Mouse (Mus musculus) midbrain, postnatal 0 days (tissue): ENCODE measurements around the gene Gm49361. TPM values are rescaled to one million over a fixed set of nuclear protein-coding genes. Genes with fewer than 3 reads are reported as not detected.

Source experiments
- ATAC-seq: fragments of 200-750 bp; cut with Nextera tagmentation; 2 replicates; pipeline ENCODE4 v1.8.0; 2017; ENCODE audit warnings: moderate number of reproducible peaks, mild to moderate bottlenecking, moderate TSS enrichment, moderate library complexity; ENCODE audit not compliant: low FRiP score
- DNase-seq: peaks from one replicate; pipeline ENCODE4 v3.0.0-alpha.2; 2015; ENCODE audit warnings: low spot score
- H3K27ac ChIP-seq: fragments of 300-500 bp; sonication (generic); 2 replicates; pipeline ENCODE4 v1.5.1; 2014; ENCODE audit warnings: low read depth, mild to moderate bottlenecking, low read length, mixed read lengths
- H3K27me3 ChIP-seq: fragments of 300-500 bp; sonication (generic); 2 replicates; pipeline ENCODE4 v1.6.1; 2014; ENCODE audit warnings: low read length, control low read depth, mixed read lengths; ENCODE audit not compliant: insufficient read depth
- H3K36me3 ChIP-seq: fragments of 300-500 bp; sonication (generic); 2 replicates; pipeline ENCODE4 v1.6.1; 2014; ENCODE audit warnings: low read length, control low read depth, mixed read lengths; ENCODE audit not compliant: insufficient read depth
- H3K4me1 ChIP-seq: fragments of 300-500 bp; sonication (generic); 2 replicates; pipeline ENCODE4 v1.6.1; 2014; ENCODE audit warnings: mild to moderate bottlenecking, control low read depth, antibody characterized with exemption, low read length, mixed read lengths; ENCODE audit not compliant: insufficient read depth
- H3K4me2 ChIP-seq: fragments of 300-500 bp; sonication (generic); 2 replicates; pipeline ENCODE4 v1.6.1; 2014; ENCODE audit warnings: low read depth, mild to moderate bottlenecking, low read length, mixed read lengths; ENCODE audit not compliant: poor library complexity, severe bottlenecking
- H3K4me3 ChIP-seq: fragments of 300-500 bp; sonication (generic); 2 replicates; pipeline ENCODE4 v1.5.1; 2014; ENCODE audit warnings: low read depth, mild to moderate bottlenecking, low read length, moderate library complexity
- H3K9ac ChIP-seq: fragments of 300-500 bp; sonication (generic); replicated peaks from 2 replicates; pipeline ENCODE4 v1.6.1; 2014; ENCODE audit warnings: mild to moderate bottlenecking, low read length, moderate library complexity, mixed read lengths; ENCODE audit not compliant: poor library complexity, severe bottlenecking
- H3K9me3 ChIP-seq: fragments of 300-500 bp; sonication (generic); 2 replicates; pipeline ENCODE4 v1.6.1; 2016; ENCODE audit warnings: low read length, control low read depth
- CTCF ChIP-seq: IDR thresholded peaks from 2 replicates; pipeline ENCODE4 v1.5.1; 2016; ENCODE audit warnings: antibody characterized with exemption, mild to moderate bottlenecking
- WGBS: fragments of 180-500 bp; shearing (Covaris S2); extraction: QIAGEN DNeasy Blood & Tissue Kit; methylation state at CpG from one replicate; pipeline ENCODE4 v1.1.7; 2014; 5-methylcytosine and 5-hydroxymethylcytosine counted together
- polyA plus RNA-seq: library from polyadenylated mRNA; unstranded; fragments of >200 nt; fragmentation: Nextera tagmentation; extraction: Ambion mirVana; gene quantifications from 2 replicates; pipeline ENCODE4 v1.2.1, GENCODE M21; 2015
- total RNA-seq: library from RNA; depleted of rRNA; stranded (reverse); fragments of >200 nt; gene quantifications from 2 replicates; pipeline ENCODE4 v1.2.3, GENCODE M21; 2014

Gene Gm49361
- total and polyA plus RNA-seq, 2 experiments from 2014 or later, result not detected

DNA sequence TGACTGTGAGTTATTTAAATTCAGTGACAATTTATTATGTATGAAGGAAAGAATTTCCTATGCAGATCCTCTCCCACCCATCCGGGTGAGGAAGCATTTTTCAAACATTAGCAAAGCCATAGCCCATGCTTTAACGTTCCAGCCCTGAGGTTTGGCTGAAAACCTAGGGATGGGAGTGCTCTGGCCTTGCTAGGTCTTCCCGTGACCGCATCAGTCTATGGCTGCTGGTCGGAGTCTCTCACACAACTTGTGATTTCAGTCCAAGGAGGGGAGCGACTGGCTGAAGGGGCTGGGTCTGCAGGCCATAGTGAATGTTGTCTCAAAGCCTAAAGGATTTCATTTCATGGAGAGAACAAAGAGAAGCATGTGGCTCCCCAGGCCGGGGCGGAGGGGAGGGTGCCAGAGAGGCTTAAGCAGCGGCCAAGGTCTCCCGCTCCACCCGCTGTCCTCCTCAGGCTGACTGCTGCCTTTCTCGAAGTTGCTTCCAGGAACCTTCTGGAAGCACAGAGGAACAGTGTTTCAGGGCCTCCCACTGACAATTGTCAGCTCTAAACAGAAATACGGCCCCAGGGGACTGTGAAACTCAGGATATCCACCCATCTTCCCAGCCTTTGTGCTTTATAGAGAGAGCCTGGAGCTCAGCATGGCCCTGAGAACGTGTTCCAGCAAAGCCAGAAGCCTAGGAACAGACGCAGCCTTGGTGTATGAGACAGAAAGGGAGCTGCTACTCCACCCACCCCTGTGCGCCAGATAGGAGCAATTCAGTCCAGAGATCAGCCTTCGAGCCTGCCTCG lies 38.6 kb downstream of the Gm49361 start:
- H3K4me1 ChIP-seq, result peaks cover 21% of the 10 kb centered on the region; the same call in 1 of the 2 replicates
- H3K36me3 ChIP-seq, result no peaks in the 10 kb centered on the region
- DNase-seq, result peak; percentile 73
- H3K9me3 ChIP-seq, result no peaks in the 10 kb centered on the region
- H3K27ac ChIP-seq, result peak overlapping the region; percentile 65
- H3K4me2 ChIP-seq, result peak overlapping the region; percentile 22; the same call in 1 of the 2 replicates
- no peak overlapping the region for H3K4me3 ChIP-seq
- no peak for TF ChIP-seq CTCF
- peak; percentile 51 for ATAC-seq
- 21% methylated on average over 18 of the region's 18 CpGs for WGBS
- H3K9ac ChIP-seq, result 0 out of 2 replicates have a peak overlapping the region, but pooled peaks have one; percentile 29
- H3K27me3 ChIP-seq, result no peaks in the 10 kb centered on the region

DNA sequence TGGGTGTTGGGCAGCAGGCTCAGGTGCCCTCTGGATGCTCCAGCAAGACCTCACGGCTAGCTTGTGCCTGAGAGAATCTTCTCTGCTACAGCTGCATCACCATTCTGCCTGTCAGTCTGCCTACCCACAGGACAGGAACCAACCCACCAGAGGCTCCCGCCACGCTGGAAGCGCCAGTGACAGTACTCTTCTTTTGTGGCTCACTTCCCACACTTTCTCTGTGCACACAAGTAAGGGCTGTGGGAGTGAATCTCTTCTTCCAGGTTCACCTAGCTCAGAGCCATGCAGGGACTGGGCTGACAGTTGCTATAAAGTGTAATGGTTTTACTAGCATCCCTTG lies 39.2 kb downstream of the Gm49361 start:
- no peaks in the 10 kb centered on the region for H3K27me3 ChIP-seq
- no peak overlapping the region for H3K9ac ChIP-seq
- ATAC-seq, result peak; percentile 19; the same call in 1 of the 2 replicates
- no peaks in the 10 kb centered on the region for H3K9me3 ChIP-seq
- H3K36me3 ChIP-seq, result no peaks in the 10 kb centered on the region
- no peak for TF ChIP-seq CTCF
- H3K4me2 ChIP-seq, result no peak overlapping the region
- DNase-seq, result peak; percentile 6
- WGBS, result 42% methylated on average over 4 of the region's 4 CpGs
- no peak overlapping the region for H3K4me3 ChIP-seq
- H3K4me1 ChIP-seq, result peaks cover 21% of the 10 kb centered on the region
- peak overlapping the region; percentile 65 for H3K27ac ChIP-seq

DNA sequence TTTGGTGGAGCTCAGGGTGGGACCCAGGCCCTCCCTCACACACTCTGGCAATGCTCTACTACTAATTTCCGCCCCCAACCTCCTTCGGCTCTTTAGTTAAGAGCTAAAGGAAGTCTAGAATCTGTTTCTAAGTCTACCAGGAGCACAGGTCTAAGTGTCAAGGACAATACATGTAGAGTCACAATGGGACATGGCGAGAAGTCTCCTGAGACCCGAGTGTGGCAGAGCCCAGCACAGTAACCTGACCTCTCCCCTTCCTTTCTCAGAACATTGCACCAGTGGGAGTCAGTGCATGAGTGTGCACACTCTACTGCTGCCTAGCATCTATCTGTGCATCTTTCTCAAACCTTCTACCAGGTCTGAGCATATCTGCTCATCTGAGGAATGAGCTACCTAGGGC lies 40.1 kb downstream of the Gm49361 start:
- Histone ChIP-seq H3K4me3 (no peak overlapping the region), H3K4me2 (no peak overlapping the region), H3K9ac (no peak overlapping the region), H3K27me3 (no peaks in the 10 kb centered on the region), H3K27ac (no peak overlapping the region), H3K36me3 (no peaks in the 10 kb centered on the region), H3K9me3 (no peaks in the 10 kb centered on the region), H3K4me1 (peaks cover 21% of the 10 kb centered on the region)
- ATAC-seq, result no peak
- TF ChIP-seq CTCF, result no peak
- no peak for DNase-seq
- WGBS, result 89% methylated on average over 4 of the region's 4 CpGs

DNA sequence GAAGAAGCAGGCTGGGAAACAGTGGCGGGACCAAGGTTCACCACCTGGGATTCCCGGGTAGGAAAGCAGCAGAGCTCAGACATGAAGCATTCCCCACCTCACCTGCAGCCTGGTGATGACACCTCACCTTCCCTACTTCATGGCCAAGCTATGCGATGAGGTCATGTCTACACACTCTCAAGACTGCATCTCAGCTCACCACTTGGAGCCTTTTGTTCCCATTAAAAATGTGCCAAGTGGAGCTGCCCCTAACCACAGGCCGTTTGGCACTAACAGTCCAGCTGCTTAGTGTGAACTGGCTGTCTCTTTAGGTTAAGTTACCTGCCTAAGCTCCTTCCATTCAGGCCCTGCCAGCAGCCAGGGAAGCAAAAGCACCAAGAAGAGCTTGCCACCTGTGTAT lies 40.8 kb downstream of the Gm49361 start:
- ATAC-seq (no peak), DNase-seq (no peak)
- Histone ChIP-seq H3K27ac (no peak overlapping the region), H3K9me3 (no peaks in the 10 kb centered on the region), H3K36me3 (no peaks in the 10 kb centered on the region), H3K4me3 (no peak overlapping the region), H3K27me3 (no peaks in the 10 kb centered on the region), H3K4me2 (no peak overlapping the region), H3K4me1 (peaks cover 21% of the 10 kb centered on the region), H3K9ac (no peak overlapping the region)
- WGBS, result 90% methylated on average over 4 of the region's 4 CpGs
- no peak for TF ChIP-seq CTCF

DNA sequence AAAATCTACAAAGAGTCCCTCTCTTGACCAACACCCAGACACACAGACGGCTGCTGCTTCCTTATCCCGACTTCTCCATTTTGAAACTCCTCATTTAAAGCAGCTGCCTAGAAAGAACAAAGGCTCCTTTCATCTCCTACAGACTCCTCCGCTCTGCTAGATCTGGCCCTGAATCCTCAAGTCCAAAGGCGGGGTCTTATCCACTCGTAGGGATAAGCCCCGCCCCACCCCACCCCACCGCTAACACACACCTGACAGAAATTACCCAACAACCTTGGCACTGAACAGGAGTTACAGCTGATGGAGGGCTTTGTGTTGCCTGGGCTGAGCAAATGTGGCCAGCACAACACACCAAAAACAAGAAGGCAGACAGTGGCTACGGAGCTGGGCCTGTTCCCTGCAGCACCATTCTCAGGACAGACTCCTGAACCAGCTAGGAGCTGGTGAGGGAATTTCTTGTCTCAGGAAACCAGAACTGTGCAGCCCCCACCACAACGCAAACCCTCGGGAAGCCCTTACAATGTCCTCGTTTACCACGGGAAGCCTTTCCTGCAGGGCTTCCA lies 43.9 kb downstream of the Gm49361 start:
- no peaks in the 10 kb centered on the region for H3K27me3 ChIP-seq
- DNase-seq (peak; percentile 44), ATAC-seq (0 out of 2 replicates have a peak, but pooled peaks have one; percentile 47)
- TF ChIP-seq CTCF, result no peak
- no peak overlapping the region for H3K9ac ChIP-seq
- no peaks in the 10 kb centered on the region for H3K9me3 ChIP-seq
- WGBS, result 44% methylated on average over 12 of the region's 12 CpGs
- H3K27ac ChIP-seq, result peak overlapping the region; percentile 55
- H3K36me3 ChIP-seq, result 0 out of 2 replicates have a peak, but pooled peaks cover 5% of the 10 kb centered on the region
- H3K4me2 ChIP-seq, result no peak overlapping the region
- peaks cover 6% of the 10 kb centered on the region for H3K4me1 ChIP-seq
- H3K4me3 ChIP-seq, result no peak overlapping the region

DNA sequence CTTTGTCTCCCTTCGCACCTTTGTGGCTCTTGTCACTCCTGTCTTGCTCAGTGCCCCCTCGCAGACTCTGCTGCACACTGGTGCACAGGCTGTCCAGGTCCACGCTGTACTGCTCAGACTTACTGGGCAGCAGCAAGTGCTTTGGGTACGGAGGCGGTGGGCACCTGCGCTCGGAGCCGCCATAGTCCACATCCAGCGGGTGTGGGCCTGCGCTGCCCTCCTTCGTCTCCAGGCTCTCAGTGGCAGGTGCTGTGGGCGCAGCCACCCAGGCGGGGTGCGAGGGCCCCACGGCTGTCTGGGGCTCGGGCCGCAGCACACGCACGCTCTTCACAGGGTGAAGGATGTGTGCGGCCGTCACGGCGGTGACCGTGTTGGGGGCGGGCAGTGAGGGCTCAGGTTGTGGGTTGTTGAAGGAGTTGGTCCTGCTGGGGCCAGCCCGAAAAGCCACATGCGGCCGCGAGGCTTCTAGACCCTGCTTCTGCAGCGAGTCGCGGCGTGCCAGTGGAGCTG lies 46.4 kb downstream of the Gm49361 start:
- 97% methylated on average over 33 of the region's 33 CpGs for WGBS
- no peak for ATAC-seq
- no peaks in the 10 kb centered on the region for H3K9me3 ChIP-seq
- H3K36me3 ChIP-seq, result peaks cover 5% of the 10 kb centered on the region; the same call in 1 of the 2 replicates
- DNase-seq, result no peak
- H3K27me3 ChIP-seq, result no peaks in the 10 kb centered on the region
- no peak overlapping the region for H3K4me2 ChIP-seq
- no peaks in the 10 kb centered on the region; the same call in 1 of the 2 replicates for H3K4me1 ChIP-seq
- TF ChIP-seq CTCF, result no peak
- no peak overlapping the region for H3K4me3 ChIP-seq
- H3K9ac ChIP-seq, result no peak overlapping the region
- H3K27ac ChIP-seq, result no peak overlapping the region
